In the genomic region with DNA sequence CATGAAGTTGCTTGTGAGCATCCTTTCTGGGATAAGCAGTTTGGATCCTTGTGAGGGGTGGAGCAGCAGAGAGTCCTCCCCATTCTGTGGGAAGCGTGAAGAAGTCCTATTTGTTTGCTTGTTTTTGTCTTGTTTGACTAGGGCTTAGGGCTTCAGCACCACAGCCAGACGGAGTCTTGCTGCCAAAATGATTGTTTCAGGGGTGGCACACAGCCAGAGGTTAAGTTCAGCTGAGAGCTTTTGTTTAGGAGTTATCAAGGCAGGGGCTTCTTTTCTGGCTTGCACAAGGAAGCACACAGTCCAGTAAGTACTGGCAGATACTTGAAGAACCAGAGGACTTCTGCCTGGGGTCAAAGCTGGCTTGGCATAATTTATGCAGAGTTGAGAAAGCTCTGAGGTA, we compare ENCODE assay signal across 14 mouse cellular contexts. TPM values are rescaled to one million over a fixed set of nuclear protein-coding genes. Genes with fewer than 3 reads are reported as not detected.
DNase-seq lines count a peak whose midpoint lies in the region; ATAC-seq and TF ChIP-seq lines count a peak whose summit lies in the region.
"Had no signal": no experiment of that assay in that cellular context is flagged by ENCODE, and none has a peak within 500 bp of the region (broad histone marks: within the 10 kb centered on the region; RNA-seq: fewer than 3 reads in every experiment).

No protein-coding gene starts in this region.

- no peaks in the 10 kb centered on the region for H3K9me3 ChIP-seq in kidney, embryonic 14.5 days (ENCODE audit: control insufficient read depth, low read length)
- H3K9me3 ChIP-seq: forebrain, embryonic 15.5 days; hindbrain, embryonic 13.5 days; liver, embryonic 12.5 days had no signal

- ATAC-seq in kidney, embryonic 14.5 days (ENCODE audit: low FRiP score, low TSS enrichment) = no peak
- ATAC-seq: forebrain, embryonic 15.5 days; liver, embryonic 12.5 days had no signal

- no peaks in the 10 kb centered on the region for H3K4me1 ChIP-seq in kidney, embryonic 14.5 days (ENCODE audit: control insufficient read depth, insufficient read depth, low read length)
- H3K4me1 ChIP-seq: forebrain, embryonic 15.5 days; liver, embryonic 12.5 days had no signal

- H3K4me3 ChIP-seq in kidney, embryonic 14.5 days (ENCODE audit: low read length) = no peak overlapping the region
- H3K4me3 ChIP-seq: forebrain, embryonic 15.5 days; hindbrain, embryonic 13.5 days; layer of hippocampus, adult 2 months; liver, embryonic 12.5 days had no signal

- H3K27me3 ChIP-seq in kidney, embryonic 14.5 days (ENCODE audit: control insufficient read depth, insufficient read depth, low read length) = no peaks in the 10 kb centered on the region
- H3K27me3 ChIP-seq: forebrain, embryonic 15.5 days; hindbrain, embryonic 13.5 days; liver, embryonic 12.5 days had no signal

- no peak overlapping the region for H3K9ac ChIP-seq in kidney, embryonic 14.5 days (ENCODE audit: low read depth, low read length)
- H3K9ac ChIP-seq: forebrain, embryonic 15.5 days; hindbrain, embryonic 13.5 days; liver, embryonic 12.5 days had no signal

- peak; percentile 19 to 29 for DNase-seq in adrenal gland, postnatal 36 days
- DNase-seq in adrenal gland, postnatal 4 days (ENCODE audit: low spot score in 2 of 2) = no peak
- DNase-seq in kidney, postnatal 4 days = peak; percentile 7 to 9
- peak; percentile 51 for DNase-seq in brain, embryonic 14.5 days (ENCODE audit: low read depth)
- DNase-seq in lung, postnatal 14 days = peak; percentile 35
- DNase-seq in frontal cortex, adult 2 months (ENCODE audit: extremely low spot score in 1 of 2, low spot score in 1 of 2) = no peak
- DNase-seq in spleen, postnatal 36 days (ENCODE audit: low spot score in 2 of 2) = no peak
- DNase-seq: cerebellum, adult 18-20 months; kidney, adult 11 months had no signal

- no peak for TF ChIP-seq CTCF in brain, embryonic 14.5 days (IDR thresholded peaks at IDR 0.05; ENCODE audit: borderline replicate concordance, extremely low read depth, insufficient read depth, insufficient read length)

- no peak for TF ChIP-seq POLR2A in brain, embryonic 14.5 days (IDR thresholded peaks at IDR 0.05; ENCODE audit: borderline replicate concordance, extremely low read depth, insufficient read depth, insufficient read length, poor library complexity, severe bottlenecking)

- no peak overlapping the region for H3K4me2 ChIP-seq in kidney, embryonic 14.5 days (replicated peaks; ENCODE audit: low read depth, low read length)
- H3K4me2 ChIP-seq: forebrain, embryonic 15.5 days; hindbrain, embryonic 13.5 days; liver, embryonic 12.5 days had no signal

- no peak overlapping the region for H3K27ac ChIP-seq in kidney, embryonic 14.5 days (ENCODE audit: low read depth, low read length)
- H3K27ac ChIP-seq: forebrain, embryonic 15.5 days; hindbrain, embryonic 13.5 days; layer of hippocampus, adult 2 months; liver, embryonic 12.5 days had no signal

- H3K36me3 ChIP-seq in kidney, embryonic 14.5 days (ENCODE audit: control insufficient read depth, insufficient read depth, low read length) = no peaks in the 10 kb centered on the region
- H3K36me3 ChIP-seq: forebrain, embryonic 15.5 days; hindbrain, embryonic 13.5 days; liver, embryonic 12.5 days had no signal

- WGBS in kidney, embryonic 14.5 days = 53% methylated on average over 2 of the region's 2 CpGs

RNA-seq across cellular contexts. Expression of gene Jazf1, which starts 10.2 kb away (rescaled TPM):
- total RNA-seq in adrenal gland, postnatal 36 days (2021) = 1 to 10 TPM; 4.0 to 5.7 TPM
- total RNA-seq in adrenal gland, postnatal 4 days (2021) = 1 to 10 TPM; 7.3 to 8.2 TPM
- polyA plus RNA-seq in kidney, embryonic 14.5 days (2014; fragmentation: Nextera tagmentation; extraction: Ambion mirVana) = 2.2 and 3.6 TPM in 2 replicates
- polyA plus RNA-seq in brain, embryonic 14.5 days (2012; rRNA removed) = 17.6 and 26.8 TPM in 2 replicates
- polyA plus RNA-seq in frontal cortex, adult 2 months (2012; rRNA removed) = 18.5 and 20.6 TPM in 2 replicates

Comparison
In these comparisons a context has a peak if more than half of its experiments do, and no peak if none do; other contexts are left out.
1. DNase-seq: peak in adrenal gland, postnatal 36 days (2 of 2), kidney, postnatal 4 days (2 of 2), brain, embryonic 14.5 days (single experiment) and lung, postnatal 14 days (single experiment); none in adrenal gland, postnatal 4 days (0 of 2), frontal cortex, adult 2 months (0 of 2) and spleen, postnatal 36 days (0 of 2).